Mouse (Mus musculus) intestine, postnatal 0 days (tissue): ENCODE measurements around the gene Shisa6. TPM values are rescaled to one million over a fixed set of nuclear protein-coding genes. Genes with fewer than 3 reads are reported as not detected.

ENCODE experiments used
- ATAC-seq: fragments of 200-750 bp; cut with Nextera tagmentation; 2 replicates; pipeline ENCODE4 v1.8.0; 2017; ENCODE audit warnings: mild to moderate bottlenecking, moderate TSS enrichment, moderate library complexity
- H3K27ac ChIP-seq: fragments of 300-500 bp; sonication (generic); 2 replicates; pipeline ENCODE4 v1.5.1; 2014; ENCODE audit warnings: mild to moderate bottlenecking, low read depth, low read length, moderate library complexity
- H3K27me3 ChIP-seq: fragments of 300-500 bp; sonication (generic); replicated peaks from 2 replicates; pipeline ENCODE4 v1.6.1; 2014; ENCODE audit warnings: low read length, mixed read lengths; ENCODE audit not compliant: control insufficient read depth, insufficient read depth
- H3K36me3 ChIP-seq: fragments of 300-500 bp; sonication (generic); 2 replicates; pipeline ENCODE4 v1.6.1; 2014; ENCODE audit warnings: mild to moderate bottlenecking, moderate library complexity; ENCODE audit not compliant: control insufficient read depth, insufficient read depth
- H3K4me1 ChIP-seq: fragments of 300-500 bp; sonication (generic); replicated peaks from 2 replicates; pipeline ENCODE4 v1.6.1; 2014; ENCODE audit warnings: antibody characterized with exemption, low read length, mixed read lengths; ENCODE audit not compliant: control insufficient read depth, insufficient read depth
- H3K4me2 ChIP-seq: fragments of 300-500 bp; sonication (generic); replicated peaks from 2 replicates; pipeline ENCODE4 v1.6.1; 2014; ENCODE audit warnings: low read depth, mild to moderate bottlenecking, moderate library complexity
- H3K4me3 ChIP-seq: fragments of 300-500 bp; sonication (generic); 2 replicates; pipeline ENCODE4 v1.5.1; 2014; ENCODE audit warnings: low read depth, low read length
- H3K9ac ChIP-seq: fragments of 300-500 bp; sonication (generic); 2 replicates; pipeline ENCODE4 v1.6.1; 2014; ENCODE audit warnings: mild to moderate bottlenecking, low read depth, low read length
- H3K9me3 ChIP-seq: fragments of 300-500 bp; sonication (generic); 2 replicates; pipeline ENCODE4 v1.6.1; 2016; ENCODE audit warnings: mixed run types; ENCODE audit not compliant: control insufficient read depth
- CTCF ChIP-seq: sonication (generic); IDR thresholded peaks from 2 replicates; pipeline ENCODE4 v1.5.1; 2016; ENCODE audit warnings: low read depth, mild to moderate bottlenecking, control low read depth, antibody characterized with exemption, moderate library complexity
- WGBS: fragments of 180-500 bp; shearing (Covaris S2); extraction: QIAGEN DNeasy Blood & Tissue Kit; methylation state at CpG from one replicate; pipeline ENCODE4 v1.1.7; 2014; 5-methylcytosine and 5-hydroxymethylcytosine counted together
- polyA plus RNA-seq: library from polyadenylated mRNA; unstranded; fragments of >200 nt; fragmentation: Nextera tagmentation; extraction: Ambion mirVana; gene quantifications from 2 replicates; pipeline ENCODE4 v1.2.1, GENCODE M21; 2015

Shisa6 gene
- polyA plus RNA-seq, 1 experiment from 2014 or later = 0.04 TPM

DNA sequence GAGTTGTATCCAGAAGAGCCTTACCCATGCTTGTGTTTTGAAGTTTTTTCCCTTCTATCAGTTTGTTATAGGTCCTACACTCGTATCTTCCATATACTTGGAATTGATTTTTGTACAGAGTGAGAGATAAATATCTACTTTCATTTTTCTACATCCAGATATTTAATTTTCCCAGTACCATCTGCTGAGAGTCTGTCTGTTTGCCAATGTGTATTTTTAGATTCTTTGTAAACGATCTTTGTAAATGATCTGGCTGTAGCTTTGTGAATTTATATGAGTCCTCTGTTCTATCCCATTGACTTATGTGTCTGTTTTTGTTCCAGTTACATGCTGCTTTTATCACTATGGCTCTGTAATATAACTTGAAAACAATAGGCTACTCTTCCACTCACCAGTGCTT is 348.0 kb downstream of the Shisa6 start:
- Histone ChIP-seq H3K4me3 (no peak overlapping the region), H3K9me3 (no peaks in the 10 kb centered on the region), H3K27me3 (no peaks in the 10 kb centered on the region), H3K4me1 (no peaks in the 10 kb centered on the region), H3K9ac (no peak overlapping the region), H3K36me3 (no peaks in the 10 kb centered on the region), H3K4me2 (no peak overlapping the region), H3K27ac (no peak overlapping the region)
- 54% methylated on average over 2 of the region's 2 CpGs for WGBS
- ATAC-seq = no peak
- TF ChIP-seq CTCF = no peak

DNA sequence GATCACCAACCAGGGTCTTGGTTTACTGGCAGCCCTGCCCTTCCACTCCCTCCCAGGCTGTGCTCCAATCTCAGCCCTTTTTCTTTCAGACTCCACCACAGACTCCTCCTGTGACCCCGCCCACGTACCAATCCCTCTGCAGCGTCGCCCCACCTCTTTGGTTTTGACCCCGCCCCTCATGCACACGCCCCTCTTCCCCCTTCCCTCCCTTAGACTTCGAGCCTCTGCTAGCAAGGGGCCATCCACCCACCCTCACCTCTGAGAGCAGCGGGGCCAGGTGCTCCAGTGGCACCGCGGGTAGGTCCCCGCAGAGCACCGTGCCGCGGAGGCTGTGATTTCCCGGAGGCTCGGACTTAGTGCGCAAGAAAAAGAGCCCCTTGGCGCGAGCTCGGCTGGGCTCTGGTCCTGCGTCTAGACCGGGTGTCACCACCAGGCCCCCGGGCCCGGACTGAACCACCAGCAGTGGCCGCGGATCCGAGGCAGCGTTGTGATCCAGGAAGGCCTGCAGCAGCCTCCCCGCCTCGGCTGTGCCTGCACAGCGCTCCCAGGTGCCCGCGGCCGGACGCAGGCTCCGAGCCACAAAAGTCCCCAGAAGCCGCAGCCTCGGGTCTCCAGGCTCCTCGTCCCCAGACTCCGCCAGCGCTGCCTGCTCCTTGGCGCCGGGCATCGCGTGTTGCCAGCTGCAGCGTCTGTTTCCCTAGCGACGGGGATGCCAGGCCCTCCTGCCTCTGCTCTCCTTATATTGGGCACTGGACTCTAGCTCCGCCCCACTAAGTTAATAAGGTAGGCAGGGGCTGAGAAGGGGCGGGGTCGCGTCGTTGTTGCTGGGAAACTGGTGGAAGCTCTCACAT is 357.7 kb downstream of the Shisa6 start, which contains the start of gene Dnah9:
Dnah9 (minus strand) TSS at position 751 of the 851 bp plus-strand sequence.
- no peak for TF ChIP-seq CTCF
- peak; percentile 82 for ATAC-seq
- Histone ChIP-seq H3K27me3 (0 out of 2 replicates have a peak, but pooled peaks cover 4% of the 10 kb centered on the region), H3K9me3 (no peaks in the 10 kb centered on the region), H3K36me3 (no peaks in the 10 kb centered on the region), H3K9ac (peak within 1 kb of the TSS; percentile 26; the same call in 1 of the 2 replicates), H3K27ac (no peak within 1 kb of the TSS), H3K4me3 (peak within 1 kb of the TSS; percentile 46), H3K4me2 (peak within 1 kb of the TSS; percentile 88), H3K4me1 (no peaks in the 10 kb centered on the region)
- whole genome bisulfite sequencing = 0% methylated on average over 53 of the region's 53 CpGs

DNA sequence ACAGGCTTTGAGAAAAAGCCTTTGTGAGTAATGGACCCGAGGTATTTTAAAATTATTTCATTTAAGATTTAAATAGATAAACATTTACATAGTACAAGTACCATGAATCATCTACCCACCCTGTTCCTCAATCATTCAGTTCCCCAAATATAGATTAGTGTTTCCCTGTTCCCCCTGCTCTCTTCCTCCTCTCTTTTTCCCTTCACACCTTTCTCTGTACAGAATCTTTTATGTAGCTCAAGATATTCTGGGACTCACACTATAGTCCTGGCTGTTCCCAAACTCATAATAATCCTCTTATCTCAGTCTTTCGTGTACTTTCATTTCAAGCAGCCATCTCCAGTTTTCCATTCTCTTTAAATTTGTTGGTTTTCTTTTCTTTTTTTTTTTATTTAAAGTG is 361.7 kb downstream of the Shisa6 start:
- TF ChIP-seq CTCF = no peak
- 62% methylated on average over 2 of the region's 2 CpGs for WGBS
- no peak overlapping the region for H3K9ac ChIP-seq
- no peak overlapping the region for H3K4me3 ChIP-seq
- H3K27ac ChIP-seq = no peak overlapping the region
- H3K36me3 ChIP-seq = no peaks in the 10 kb centered on the region
- no peaks in the 10 kb centered on the region for H3K9me3 ChIP-seq
- H3K4me1 ChIP-seq = no peaks in the 10 kb centered on the region
- H3K27me3 ChIP-seq = no peaks in the 10 kb centered on the region
- no peak for ATAC-seq
- H3K4me2 ChIP-seq = no peak overlapping the region
